Mouse (Mus musculus): Measurements from ENCODE around the gene 1700024P04Rik.

The 1700024P04Rik gene

GRCm38 (mm10) chr13:98963612-98964011, 20.8 kb downstream of the 1700024P04Rik start:
- no peak for DNase-seq

- no peak for DNase-seq
Observed at GRCm38 (mm10) chr13:98958177-98958576, 26.2 kb downstream of the 1700024P04Rik start.

DNA sequence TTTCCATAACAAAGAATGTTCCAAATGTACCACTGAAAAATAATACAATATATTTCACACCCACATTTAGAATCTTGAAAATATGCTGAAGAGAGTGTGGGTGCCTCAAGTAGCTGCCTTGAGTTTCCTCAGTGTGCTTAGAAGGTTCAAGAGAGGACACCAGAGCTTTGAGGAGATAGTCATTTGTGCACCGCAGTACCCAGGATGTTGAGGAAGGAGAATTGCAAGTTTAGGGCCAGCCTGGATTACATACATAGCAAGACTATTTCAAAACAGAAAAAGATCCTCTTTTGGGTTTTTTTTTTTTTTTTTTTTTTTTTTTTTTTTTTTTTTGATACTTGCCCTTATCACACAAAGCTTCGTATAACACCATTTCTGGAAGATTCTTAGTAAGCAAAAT, 28.2 kb downstream of the 1700024P04Rik start:
- DNase-seq = no peak

DNA sequence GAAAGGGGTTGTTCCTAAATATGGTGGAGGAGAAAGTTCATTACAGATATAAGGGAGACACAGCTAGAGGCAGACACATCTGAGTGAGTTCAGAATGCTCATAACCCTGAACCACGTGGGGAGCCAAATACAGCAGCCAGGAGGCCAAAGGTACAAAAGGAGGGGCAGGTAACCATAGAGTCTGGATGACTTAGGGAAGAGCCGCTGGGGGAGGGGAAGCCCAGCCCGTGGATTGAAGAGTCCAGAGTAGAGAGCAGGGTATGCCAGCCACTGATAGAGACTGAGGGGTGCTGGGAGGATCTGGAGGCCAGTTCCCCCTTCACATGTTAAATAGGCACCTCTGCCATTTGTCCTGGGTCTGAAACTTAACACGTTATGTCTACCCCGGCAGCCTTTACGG, 28.7 kb downstream of the 1700024P04Rik start:
- no peak for DNase-seq

GRCm38 (mm10) chr13:98955226-98955625, 29.1 kb downstream of the 1700024P04Rik start:
- no peak for DNase-seq

DNA sequence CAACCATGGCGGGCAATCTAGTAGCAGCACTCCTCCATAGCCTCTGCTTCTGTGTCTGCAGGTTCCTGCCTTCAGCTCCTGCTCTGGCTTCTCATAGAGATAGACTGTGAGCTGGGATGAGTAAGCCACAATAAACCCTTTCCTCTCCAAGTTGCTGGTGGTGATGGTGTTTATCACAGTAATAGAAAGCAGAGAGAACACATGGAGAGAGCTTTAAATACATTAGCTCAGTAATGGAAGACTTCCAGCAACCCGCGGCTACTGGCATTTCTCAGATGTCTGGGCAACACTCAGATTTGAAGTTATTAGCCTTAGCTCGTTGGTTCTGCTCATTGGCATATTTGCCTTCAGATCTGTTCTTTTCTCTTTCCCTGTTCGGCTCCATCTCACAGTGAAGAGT, 30.5 kb downstream of the 1700024P04Rik start:
- DNase-seq = peak; percentile 89 to 93

DNA sequence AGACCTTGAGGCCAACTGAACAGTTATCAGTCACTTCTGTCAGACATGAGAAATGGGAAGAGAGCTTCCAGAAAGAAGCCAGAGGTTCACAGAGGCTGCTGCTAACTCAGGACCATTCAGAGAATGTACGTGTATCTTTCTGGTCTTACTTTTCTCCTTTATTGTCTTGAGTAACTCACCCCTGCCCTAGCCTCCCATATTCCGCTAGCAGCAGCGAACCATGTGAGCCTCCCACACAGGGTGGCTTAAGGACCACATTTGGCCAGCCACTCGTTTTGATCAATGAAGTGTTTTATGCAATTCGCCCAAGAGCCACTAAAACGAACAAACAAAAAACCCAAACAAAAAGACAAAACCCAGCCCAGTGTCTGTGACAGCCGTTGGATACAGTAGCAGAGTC, 32.4 kb downstream of the 1700024P04Rik start:
- no peak for DNase-seq

DNA sequence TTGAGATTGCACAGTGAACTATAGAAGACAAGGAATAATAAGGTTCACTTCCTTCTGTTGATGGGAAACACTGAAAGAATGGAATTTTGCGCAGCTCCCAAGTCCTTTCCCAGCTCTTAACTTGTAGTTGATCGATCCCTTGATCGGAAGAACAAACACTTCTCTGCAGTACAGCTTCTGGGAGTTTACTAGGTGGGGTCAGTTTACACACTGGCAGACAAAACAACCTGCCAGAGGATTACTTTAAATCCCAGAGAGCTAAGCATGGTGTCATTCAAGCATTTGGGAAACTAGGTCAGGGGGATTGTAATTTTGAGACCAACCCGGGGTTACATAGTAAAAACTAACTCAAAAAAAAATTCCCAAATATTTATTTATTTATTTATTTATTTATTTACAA, 36.2 kb downstream of the 1700024P04Rik start:
- DNase-seq = no peak

DNA sequence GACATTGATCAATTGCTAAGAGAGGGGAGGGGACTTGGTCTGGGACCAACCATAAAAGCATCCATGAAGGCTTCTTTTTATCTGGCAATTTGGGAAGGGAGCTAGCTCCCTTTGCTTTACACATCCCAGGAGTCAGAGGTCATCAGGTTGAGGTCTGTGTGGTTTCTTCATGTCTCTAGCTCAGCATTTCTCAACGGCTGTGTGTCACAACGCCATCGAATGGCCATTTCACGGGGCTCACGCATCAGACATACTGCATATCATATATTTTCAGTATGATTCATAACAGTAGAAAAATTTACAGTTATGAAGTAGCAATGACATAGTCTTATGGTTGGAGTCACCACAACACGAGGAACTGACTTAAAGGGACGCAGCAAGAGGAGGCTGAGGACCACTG, 37.9 kb downstream of the 1700024P04Rik start:
- DNase-seq = no peak

DNA sequence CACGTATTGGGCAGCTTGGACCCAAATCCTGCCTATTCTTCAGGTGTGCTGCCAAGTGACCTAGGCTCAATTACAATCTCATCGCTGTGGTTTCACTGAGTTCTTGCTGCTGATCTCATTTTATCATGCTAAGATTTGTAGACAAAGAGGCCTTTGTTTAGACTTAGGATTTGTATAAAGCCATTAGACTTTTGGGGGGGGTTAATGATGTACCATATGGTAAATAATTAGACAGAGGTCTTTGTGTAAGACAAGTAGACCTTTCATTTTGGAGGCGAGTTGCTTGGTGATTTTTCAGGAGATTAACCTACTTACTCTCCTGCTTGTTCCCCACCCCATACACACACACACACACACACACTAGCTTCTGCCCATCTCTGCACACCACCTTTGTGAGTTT, 38.5 kb downstream of the 1700024P04Rik start:
- DNase-seq = no peak

- DNase-seq = no peak
Observed at GRCm38 (mm10) chr13:98945381-98945780, 39.0 kb downstream of the 1700024P04Rik start.

DNA sequence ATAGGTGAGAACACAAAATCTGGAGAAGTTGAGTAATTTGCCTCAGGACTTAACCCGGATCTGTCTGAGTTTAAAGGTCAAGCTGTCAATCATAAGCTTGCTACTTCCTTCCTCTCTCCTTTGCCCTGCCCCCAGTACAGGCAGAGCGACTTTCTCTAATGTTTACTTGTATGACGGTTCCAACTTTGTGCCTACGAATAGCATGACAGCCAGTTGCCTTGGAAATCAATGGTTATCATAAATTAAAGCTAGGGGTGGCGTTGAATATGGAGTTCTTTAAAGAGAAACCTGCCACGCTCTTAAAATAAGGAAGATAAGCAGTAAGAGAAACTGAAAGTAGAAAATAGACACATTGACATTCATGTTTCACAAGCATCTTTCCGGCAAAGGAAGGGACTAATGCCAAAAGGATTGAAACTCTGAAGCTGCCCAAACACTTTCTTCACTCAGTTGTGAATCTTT, 39.7 kb downstream of the 1700024P04Rik start:
- no peak for DNase-seq

DNA sequence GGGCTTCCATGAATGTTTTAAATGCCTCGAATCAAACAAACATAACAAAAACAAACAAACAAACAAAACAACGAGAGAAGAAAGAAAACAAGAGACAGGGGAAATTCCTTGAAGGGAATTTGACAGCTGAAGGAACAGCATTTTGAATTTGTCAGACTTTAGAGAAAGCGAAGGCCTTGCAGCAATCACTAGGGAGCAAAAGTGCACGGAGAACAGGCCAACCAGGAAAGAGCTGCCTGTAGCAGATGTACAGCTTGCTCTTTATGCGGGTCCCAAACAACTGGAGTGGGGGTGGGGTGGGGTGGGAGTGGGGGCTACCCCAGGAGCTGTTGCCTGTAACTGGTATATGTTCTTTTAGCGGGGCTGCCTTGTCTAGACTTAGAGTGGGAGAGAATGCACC, 42.0 kb downstream of the 1700024P04Rik start:
- DNase-seq = no peak

DNA sequence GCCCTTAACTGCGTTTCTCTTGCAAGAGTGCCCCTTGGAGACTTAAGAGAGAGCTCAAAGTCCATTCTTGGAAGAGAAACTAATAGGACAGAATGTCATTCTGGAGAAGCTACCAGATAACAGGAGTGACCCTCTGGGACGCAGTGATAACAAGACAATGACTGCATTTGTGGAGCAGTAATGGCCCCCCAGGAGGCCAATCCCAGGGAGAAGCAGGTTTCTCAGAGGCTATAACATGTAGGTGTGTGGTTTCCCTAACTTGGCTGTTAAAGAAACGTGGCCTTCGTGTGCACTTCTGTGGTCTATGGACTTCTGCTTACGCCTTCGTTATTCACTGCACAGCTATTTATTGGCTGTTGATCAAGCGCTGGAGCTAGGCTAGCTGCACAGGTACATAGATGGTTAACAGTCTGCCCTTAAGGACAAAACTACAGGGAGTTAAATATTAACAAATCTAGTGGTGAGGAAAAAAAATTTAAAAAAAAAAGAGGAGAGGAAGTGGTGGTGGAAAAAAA, 42.5 kb downstream of the 1700024P04Rik start:
- no peak for DNase-seq

GRCm38 (mm10) chr13:98937108-98937507, 47.3 kb downstream of the 1700024P04Rik start:
- no peak for DNase-seq
